Mouse (Mus musculus) neural tube, embryonic 14.5 days (tissue): ENCODE measurements at regions not wholly inside any gene's neighbourhood (a gene's known extent, or its start where the extent isn't known, plus 50 kb on each side); places are given as distances from the start of the nearest gene placed in this dataset.
A peak's percentile ranks its signal among the peaks of the same experiment; 100 is the strongest.

Experiments used
- ATAC-seq: fragments of 200-750 bp; cut with Nextera tagmentation; 2 replicates; pipeline ENCODE4 v1.8.0; 2017; ENCODE audit warnings: low read depth, mild to moderate bottlenecking, moderate TSS enrichment, moderate library complexity
- H3K27ac ChIP-seq: fragments of 300-500 bp; sonication (generic); 2 replicates; pipeline ENCODE4 v1.5.1; 2014; ENCODE audit warnings: low read depth, mild to moderate bottlenecking, control low read depth, low read length, moderate library complexity, mixed read lengths
- H3K27me3 ChIP-seq: fragments of 300-500 bp; sonication (generic); 2 replicates; pipeline ENCODE4 v1.6.1; 2014; ENCODE audit warnings: low read length; ENCODE audit not compliant: control insufficient read depth, insufficient read depth
- H3K36me3 ChIP-seq: fragments of 300-500 bp; sonication (generic); 2 replicates; pipeline ENCODE4 v1.6.1; 2014; ENCODE audit warnings: low read length, mixed read lengths; ENCODE audit not compliant: control insufficient read depth, insufficient read depth
- H3K4me1 ChIP-seq: fragments of 300-500 bp; sonication (generic); 2 replicates; pipeline ENCODE4 v1.6.1; 2014; ENCODE audit warnings: low read length; ENCODE audit not compliant: control insufficient read depth, insufficient read depth
- H3K4me2 ChIP-seq: fragments of 300-500 bp; sonication (generic); 2 replicates; pipeline ENCODE4 v1.6.1; 2014; ENCODE audit warnings: mild to moderate bottlenecking, low read depth, low read length, control low read depth
- H3K4me3 ChIP-seq: fragments of 300-500 bp; sonication (generic); 2 replicates; pipeline ENCODE4 v1.5.1; 2014; ENCODE audit warnings: low read depth, low read length, control low read depth, mixed read lengths
- H3K9ac ChIP-seq: fragments of 300-500 bp; sonication (generic); replicated peaks from 2 replicates; pipeline ENCODE4 v1.6.1; 2014; ENCODE audit warnings: low read depth, mild to moderate bottlenecking, control low read depth, low read length, mixed read lengths
- H3K9me3 ChIP-seq: fragments of 300-500 bp; sonication (generic); 2 replicates; pipeline ENCODE4 v1.6.1; 2016; ENCODE audit warnings: low read length; ENCODE audit not compliant: control insufficient read depth
- WGBS: fragments of 180-500 bp; shearing (Covaris S2); extraction: QIAGEN DNeasy Blood & Tissue Kit; methylation state at CpG from one replicate; pipeline ENCODE4 v1.1.7; 2014; 5-methylcytosine and 5-hydroxymethylcytosine counted together

GRCm38 (mm10) chr8:87175097-87175496 lies 290.0 kb upstream of the N4bp1 start:
- no peak for ATAC-seq
- Histone ChIP-seq H3K9me3 (no peaks in the 10 kb centered on the region), H3K27ac (no peak overlapping the region), H3K4me1 (no peaks in the 10 kb centered on the region), H3K27me3 (no peaks in the 10 kb centered on the region), H3K36me3 (no peaks in the 10 kb centered on the region), H3K4me3 (no peak overlapping the region), H3K9ac (no peak overlapping the region), H3K4me2 (no peak overlapping the region)

- H3K27me3 ChIP-seq, result no peaks in the 10 kb centered on the region
- ATAC-seq, result no peak
- no peak overlapping the region for H3K27ac ChIP-seq
- no peaks in the 10 kb centered on the region for H3K9me3 ChIP-seq
- H3K4me1 ChIP-seq, result no peaks in the 10 kb centered on the region
- H3K4me2 ChIP-seq, result no peak overlapping the region
- no peak overlapping the region for H3K9ac ChIP-seq
- no peak overlapping the region for H3K4me3 ChIP-seq
- no peaks in the 10 kb centered on the region for H3K36me3 ChIP-seq
Measured at GRCm38 (mm10) chr8:87173720-87174119, 288.7 kb upstream of the N4bp1 start.

GRCm38 (mm10) chr8:87166771-87167170 lies 281.7 kb upstream of the N4bp1 start:
- no peaks in the 10 kb centered on the region for H3K9me3 ChIP-seq
- ATAC-seq, result no peak
- H3K4me2 ChIP-seq, result no peak overlapping the region
- WGBS, result 76% methylated on average over 1 of the region's 1 CpGs
- no peak overlapping the region for H3K9ac ChIP-seq
- no peak overlapping the region for H3K27ac ChIP-seq
- no peaks in the 10 kb centered on the region for H3K27me3 ChIP-seq
- no peaks in the 10 kb centered on the region for H3K4me1 ChIP-seq
- H3K4me3 ChIP-seq, result no peak overlapping the region
- H3K36me3 ChIP-seq, result no peaks in the 10 kb centered on the region

GRCm38 (mm10) chr8:87160416-87160815 lies 275.4 kb upstream of the N4bp1 start:
- WGBS, result 66% methylated on average over 2 of the region's 2 CpGs
- H3K9me3 ChIP-seq, result no peaks in the 10 kb centered on the region

GRCm38 (mm10) chr8:87158322-87158721 lies 273.3 kb upstream of the N4bp1 start:
- Histone ChIP-seq H3K4me2 (no peak overlapping the region), H3K9me3 (no peaks in the 10 kb centered on the region), H3K4me1 (no peaks in the 10 kb centered on the region; the same call in 1 of the 2 replicates), H3K36me3 (no peaks in the 10 kb centered on the region), H3K27me3 (no peaks in the 10 kb centered on the region), H3K4me3 (no peak overlapping the region), H3K9ac (no peak overlapping the region), H3K27ac (no peak overlapping the region)
- 52% methylated on average over 8 of the region's 8 CpGs for WGBS
- no peak for ATAC-seq

More at GRCm38 (mm10) chr8:87160416-87160815, 275.4 kb upstream of the N4bp1 start:
- Histone ChIP-seq H3K36me3 (no peaks in the 10 kb centered on the region), H3K27ac (no peak overlapping the region), H3K4me3 (no peak overlapping the region), H3K27me3 (no peaks in the 10 kb centered on the region), H3K4me2 (no peak overlapping the region), H3K9ac (no peak overlapping the region), H3K4me1 (no peaks in the 10 kb centered on the region; the same call in 1 of the 2 replicates)
- ATAC-seq, result no peak

DNA sequence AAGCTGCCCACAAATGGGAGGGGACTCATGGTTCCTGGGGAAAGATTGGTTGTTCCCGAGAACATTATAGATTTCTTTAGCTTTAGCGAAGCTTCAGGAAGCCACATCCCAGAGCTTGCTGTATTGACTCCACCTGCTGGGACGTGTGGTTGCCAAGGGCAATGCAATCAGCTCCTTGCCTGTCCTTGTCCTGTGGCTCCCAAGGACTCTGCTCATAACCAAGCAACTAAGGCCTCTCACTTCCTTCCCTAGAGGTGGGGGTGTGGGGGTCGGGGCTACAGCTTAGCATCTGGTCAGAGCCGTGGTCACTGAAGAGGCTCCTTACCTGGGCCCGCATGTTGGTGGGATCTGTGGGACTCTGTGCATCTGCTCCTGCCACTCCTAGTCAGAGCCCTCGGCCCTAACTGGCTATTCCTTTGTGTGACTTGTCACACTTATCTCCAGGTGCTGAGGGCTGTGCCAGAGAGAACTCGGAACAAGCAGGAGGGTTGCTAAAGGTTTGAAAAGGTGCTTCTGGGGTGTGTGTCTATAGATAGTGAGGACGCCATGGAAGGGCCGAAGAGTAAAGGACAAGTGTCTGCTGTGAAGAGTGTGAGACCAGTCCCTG lies 270.9 kb upstream of the N4bp1 start:
- H3K27me3 ChIP-seq, result no peaks in the 10 kb centered on the region
- no peak overlapping the region for H3K27ac ChIP-seq
- 78% methylated on average over 10 of the region's 10 CpGs for WGBS
- no peak overlapping the region for H3K4me3 ChIP-seq
- H3K4me1 ChIP-seq, result no peaks in the 10 kb centered on the region; the same call in 1 of the 2 replicates
- no peaks in the 10 kb centered on the region for H3K36me3 ChIP-seq
- no peak overlapping the region for H3K4me2 ChIP-seq
- no peaks in the 10 kb centered on the region for H3K9me3 ChIP-seq
- ATAC-seq, result no peak
- no peak overlapping the region for H3K9ac ChIP-seq

DNA sequence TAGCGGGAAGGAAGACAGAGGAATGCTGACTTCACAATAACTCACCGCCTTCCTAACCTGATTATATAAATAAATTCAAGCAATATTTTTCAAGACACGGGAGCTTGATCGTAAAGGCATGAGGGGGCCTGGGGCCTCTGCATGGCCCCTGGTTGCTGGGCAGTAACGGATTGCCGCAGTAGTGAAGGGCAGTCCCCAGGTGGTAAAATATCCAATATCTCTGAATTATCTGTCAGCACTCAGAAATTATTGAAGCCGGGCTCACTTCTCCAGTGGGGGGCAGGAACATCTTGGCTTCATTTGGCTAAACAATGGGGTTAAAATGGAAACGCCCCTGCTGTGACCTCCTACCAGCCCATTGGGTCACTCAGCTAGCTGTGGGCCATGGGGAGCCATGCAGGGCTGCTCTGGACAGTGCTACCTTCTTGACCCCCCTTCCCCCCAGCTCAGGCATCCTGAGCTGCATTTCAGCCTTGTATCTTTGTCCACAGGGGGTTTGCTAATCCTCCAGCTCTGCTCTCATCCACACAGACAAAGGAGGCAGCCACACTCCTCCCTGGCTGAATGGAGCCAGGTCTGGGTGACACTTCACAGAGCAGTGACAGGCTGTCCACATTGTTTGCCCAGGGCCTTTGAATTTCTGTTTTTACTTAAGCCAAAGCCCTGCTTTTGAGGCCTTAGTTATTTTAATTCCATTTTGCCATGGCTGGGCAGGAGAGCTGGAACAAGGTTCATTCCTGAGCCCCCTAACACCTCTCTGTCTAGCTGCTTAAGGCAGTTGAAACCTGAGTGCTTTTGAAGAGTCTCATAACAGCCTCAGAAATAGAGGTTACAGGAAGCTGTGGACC lies 267.2 kb upstream of the N4bp1 start:
- H3K9me3 ChIP-seq, result no peaks in the 10 kb centered on the region
- H3K4me3 ChIP-seq, result no peak overlapping the region
- H3K4me1 ChIP-seq, result no peaks in the 10 kb centered on the region
- no peaks in the 10 kb centered on the region for H3K27me3 ChIP-seq
- no peak overlapping the region for H3K4me2 ChIP-seq
- peak; percentile 66 for ATAC-seq
- WGBS, result 14% methylated on average over 8 of the region's 8 CpGs
- no peaks in the 10 kb centered on the region for H3K36me3 ChIP-seq
- no peak overlapping the region for H3K9ac ChIP-seq
- peak overlapping the region; percentile 13 for H3K27ac ChIP-seq

GRCm38 (mm10) chr8:87148853-87149252 lies 263.8 kb upstream of the N4bp1 start:
- 91% methylated on average over 6 of the region's 6 CpGs for WGBS
- no peaks in the 10 kb centered on the region for H3K4me1 ChIP-seq
- no peaks in the 10 kb centered on the region for H3K36me3 ChIP-seq
- H3K27me3 ChIP-seq, result no peaks in the 10 kb centered on the region
- no peak overlapping the region for H3K9ac ChIP-seq
- H3K9me3 ChIP-seq, result no peaks in the 10 kb centered on the region
- no peak overlapping the region for H3K4me3 ChIP-seq
- H3K27ac ChIP-seq, result no peak overlapping the region
- no peak overlapping the region for H3K4me2 ChIP-seq
- ATAC-seq, result no peak

- Histone ChIP-seq H3K4me2 (no peak overlapping the region), H3K9ac (no peak overlapping the region), H3K36me3 (no peaks in the 10 kb centered on the region), H3K27me3 (no peaks in the 10 kb centered on the region), H3K27ac (no peak overlapping the region), H3K9me3 (no peaks in the 10 kb centered on the region), H3K4me3 (no peak overlapping the region), H3K4me1 (no peaks in the 10 kb centered on the region)
- no peak for ATAC-seq
- 81% methylated on average over 5 of the region's 5 CpGs for WGBS
Measured at GRCm38 (mm10) chr8:87147704-87148103, 262.6 kb upstream of the N4bp1 start.
